Mouse (Mus musculus) C2C12 (cell line): Measurements from ENCODE around the gene Ndufb3.

Experiments
- CTCF ChIP-seq: IDR thresholded peaks from one replicate; pipeline ENCODE4 v1.5.1; 2011; ENCODE audit not compliant: control insufficient read depth, insufficient read depth, insufficient read length
- FOSL1 ChIP-seq: IDR thresholded peaks from one replicate; pipeline ENCODE4 v1.8.0; 2011; ENCODE audit warnings: mild to moderate bottlenecking, low read length; ENCODE audit not compliant: poor library complexity, insufficient read depth, severe bottlenecking
- MAX ChIP-seq: IDR thresholded peaks from one replicate; pipeline ENCODE4 v1.6.1; 2011; ENCODE audit warnings: mild to moderate bottlenecking, control low read depth
- MYOG ChIP-seq: IDR thresholded peaks from one replicate; pipeline ENCODE4 v1.6.1; 2011; ENCODE audit not compliant: control insufficient read depth, insufficient read length; ENCODE audit errors: extremely low read depth
- USF1 ChIP-seq: IDR thresholded peaks from one replicate; pipeline ENCODE4 v1.6.1; 2011; ENCODE audit warnings: low read depth, mild to moderate bottlenecking, control low read depth, moderate library complexity

DNA sequence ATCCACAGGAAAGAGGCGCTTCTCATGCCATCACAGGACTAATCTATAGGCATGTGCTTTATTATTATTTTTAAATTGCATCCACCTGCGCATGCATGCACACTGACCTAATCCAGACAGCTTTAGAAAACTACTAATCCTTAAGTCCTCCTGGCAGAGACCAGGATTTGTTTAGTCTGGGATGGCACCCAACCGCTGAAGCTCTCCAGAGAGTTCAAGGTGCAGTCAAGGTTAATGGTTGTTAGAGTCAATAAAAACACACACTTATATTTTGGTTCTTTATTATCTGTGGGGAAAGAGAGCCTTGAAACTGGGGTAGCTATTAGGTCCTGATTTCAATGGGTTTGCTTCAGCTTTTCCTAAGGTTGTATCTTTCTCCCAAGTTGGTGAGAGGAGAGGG, 35.1 kb downstream of the Ndufb3 start:
- no peak for TF ChIP-seq FOSL1
- TF ChIP-seq CTCF, result no peak
- no peak for TF ChIP-seq USF1
- no peak for TF ChIP-seq MYOG
- TF ChIP-seq MAX, result no peak
